Comparison of ENCODE assay signal across 8 mouse cellular contexts in the genomic region with DNA sequence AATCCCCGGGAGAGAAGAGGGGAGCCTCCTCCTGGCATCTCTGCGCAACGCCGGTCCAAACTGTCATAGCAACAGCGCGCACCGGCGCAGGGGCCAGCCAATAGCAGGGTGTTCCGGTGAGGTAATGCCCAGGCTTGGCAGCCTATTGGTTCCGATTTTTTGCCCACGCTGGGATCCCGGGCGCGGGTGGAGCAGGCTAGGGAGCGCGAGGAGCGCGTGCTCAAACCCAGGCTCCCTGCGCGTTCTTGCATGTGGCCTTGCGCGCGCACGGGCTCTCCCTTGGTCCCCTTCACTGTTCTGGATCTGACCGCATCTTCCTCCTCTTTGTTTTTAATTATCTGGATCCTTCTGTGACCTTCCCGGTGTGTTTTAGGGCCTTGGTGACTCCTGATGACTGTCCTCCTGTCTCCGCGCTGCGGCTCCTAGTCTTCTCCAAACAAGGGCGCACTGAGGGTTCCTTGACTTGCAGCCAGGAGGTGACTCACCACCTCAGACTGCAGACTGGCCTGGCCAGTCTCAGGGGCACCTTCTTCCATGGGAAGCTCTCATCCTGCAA. TPM values are rescaled to one million over a fixed set of nuclear protein-coding genes. Genes with fewer than 3 reads are reported as not detected.
DNase-seq lines count a peak whose midpoint lies in the region; ATAC-seq lines count a peak whose summit lies in the region.

No protein-coding gene starts in this region.

- peaks cover 28% of the 10 kb centered on the region for H3K27me3 ChIP-seq in embryonic facial prominence, embryonic 12.5 days
- peaks cover 27% of the 10 kb centered on the region for H3K27me3 ChIP-seq in heart, embryonic 11.5 days (ENCODE audit: control insufficient read depth, insufficient read depth, low read length)
- peaks cover 38% of the 10 kb centered on the region for H3K27me3 ChIP-seq in kidney, embryonic 15.5 days
- peaks cover 59% of the 10 kb centered on the region for H3K27me3 ChIP-seq in limb, embryonic 12.5 days
- peaks cover 4% of the 10 kb centered on the region; the same call in 1 of the 2 replicates for H3K27me3 ChIP-seq in neural tube, embryonic 14.5 days (ENCODE audit: control insufficient read depth, insufficient read depth, low read length)

- H3K9ac ChIP-seq in embryonic facial prominence, embryonic 12.5 days = peak overlapping the region; percentile 15; the same call in 1 of the 2 replicates
- H3K9ac ChIP-seq in heart, embryonic 11.5 days (ENCODE audit: low read depth, low read length) = peak overlapping the region; percentile 2; the same call in 1 of the 2 replicates
- H3K9ac ChIP-seq in kidney, embryonic 15.5 days = no peak overlapping the region
- 0 out of 2 replicates have a peak overlapping the region, but pooled peaks have one; percentile 1 for H3K9ac ChIP-seq in limb, embryonic 12.5 days (replicated peaks)
- H3K9ac ChIP-seq in neural tube, embryonic 14.5 days (replicated peaks; ENCODE audit: low read depth, low read length) = peak overlapping the region; percentile 53

- 2% methylated on average over 30 of the region's 30 CpGs for WGBS in embryonic facial prominence, embryonic 12.5 days
- WGBS in heart, embryonic 11.5 days (ENCODE audit: insufficient replicate concordance) = 3% methylated on average over 30 of the region's 30 CpGs
- WGBS in kidney, embryonic 15.5 days = 1% methylated on average over 30 of the region's 30 CpGs
- 4% methylated on average over 30 of the region's 30 CpGs for WGBS in limb, embryonic 12.5 days
- 2% methylated on average over 30 of the region's 30 CpGs for WGBS in neural tube, embryonic 14.5 days

- peak overlapping the region; percentile 30 for H3K4me3 ChIP-seq in embryonic facial prominence, embryonic 12.5 days
- H3K4me3 ChIP-seq in heart, embryonic 11.5 days (ENCODE audit: low read depth, low read length) = peak overlapping the region; percentile 32
- H3K4me3 ChIP-seq in kidney, embryonic 15.5 days (replicated peaks) = peak overlapping the region; percentile 35
- peak overlapping the region; percentile 24 for H3K4me3 ChIP-seq in limb, embryonic 12.5 days (replicated peaks)
- H3K4me3 ChIP-seq in neural tube, embryonic 14.5 days (ENCODE audit: low read depth, low read length) = peak overlapping the region; percentile 10; the same call in 1 of the 2 replicates

- ATAC-seq in embryonic facial prominence, embryonic 12.5 days (ENCODE audit: insufficient number of reproducible peaks, insufficient read depth, low FRiP score, low TSS enrichment) = peak; percentile 70; the same call in 1 of the 2 replicates
- ATAC-seq in heart, embryonic 11.5 days (replicated peaks; ENCODE audit: insufficient number of reproducible peaks, low FRiP score, low TSS enrichment) = peak; percentile 39; the same call in 1 of the 2 replicates
- ATAC-seq in kidney, embryonic 15.5 days (replicated peaks; ENCODE audit: low FRiP score) = peak; percentile 67; the same call in 1 of the 2 replicates
- ATAC-seq in limb, embryonic 12.5 days (ENCODE audit: insufficient number of reproducible peaks, insufficient read depth, low FRiP score, low TSS enrichment, low read depth) = peak; percentile 76
- peak; percentile 93 for ATAC-seq in neural tube, embryonic 14.5 days (ENCODE audit: low read depth)

- H3K4me1 ChIP-seq in embryonic facial prominence, embryonic 12.5 days = peaks cover 21% of the 10 kb centered on the region
- H3K4me1 ChIP-seq in heart, embryonic 11.5 days (ENCODE audit: control insufficient read depth, insufficient read depth, low read length) = peaks cover 16% of the 10 kb centered on the region; the same call in 1 of the 2 replicates
- peaks cover 10% of the 10 kb centered on the region for H3K4me1 ChIP-seq in kidney, embryonic 15.5 days
- peaks cover 26% of the 10 kb centered on the region for H3K4me1 ChIP-seq in limb, embryonic 12.5 days (replicated peaks)
- H3K4me1 ChIP-seq in neural tube, embryonic 14.5 days (ENCODE audit: control insufficient read depth, insufficient read depth, low read length) = peaks cover 25% of the 10 kb centered on the region

- no peaks in the 10 kb centered on the region for H3K36me3 ChIP-seq in embryonic facial prominence, embryonic 12.5 days
- H3K36me3 ChIP-seq in heart, embryonic 11.5 days (ENCODE audit: control insufficient read depth, insufficient read depth, low read length) = no peaks in the 10 kb centered on the region
- H3K36me3 ChIP-seq in kidney, embryonic 15.5 days = no peaks in the 10 kb centered on the region
- H3K36me3 ChIP-seq in limb, embryonic 12.5 days = no peaks in the 10 kb centered on the region
- no peaks in the 10 kb centered on the region for H3K36me3 ChIP-seq in neural tube, embryonic 14.5 days (ENCODE audit: control insufficient read depth, insufficient read depth, low read length)

- no peaks in the 10 kb centered on the region for H3K9me3 ChIP-seq in embryonic facial prominence, embryonic 12.5 days
- H3K9me3 ChIP-seq in heart, embryonic 11.5 days (replicated peaks; ENCODE audit: control insufficient read depth, low read length) = no peaks in the 10 kb centered on the region
- H3K9me3 ChIP-seq in kidney, embryonic 15.5 days (replicated peaks) = no peaks in the 10 kb centered on the region
- H3K9me3 ChIP-seq in limb, embryonic 12.5 days = no peaks in the 10 kb centered on the region
- no peaks in the 10 kb centered on the region for H3K9me3 ChIP-seq in neural tube, embryonic 14.5 days (ENCODE audit: control insufficient read depth, low read length)

- peak; percentile 13 for DNase-seq in gastrocnemius, adult 18-20 months (ENCODE audit: low spot score)
- DNase-seq in gastrocnemius, adult 8-10 months (ENCODE audit: low spot score in 2 of 2) = no peak
- DNase-seq in urinary bladder, postnatal 25 days (ENCODE audit: low spot score) = peak; percentile 63

- H3K4me2 ChIP-seq in embryonic facial prominence, embryonic 12.5 days (replicated peaks) = peak overlapping the region; percentile 60
- H3K4me2 ChIP-seq in heart, embryonic 11.5 days = peak overlapping the region; percentile 70
- H3K4me2 ChIP-seq in kidney, embryonic 15.5 days = peak overlapping the region; percentile 64
- H3K4me2 ChIP-seq in limb, embryonic 12.5 days = peak overlapping the region; percentile 59
- H3K4me2 ChIP-seq in neural tube, embryonic 14.5 days (ENCODE audit: low read depth, low read length) = peak overlapping the region; percentile 59

- H3K27ac ChIP-seq in embryonic facial prominence, embryonic 12.5 days = no peak overlapping the region
- peak overlapping the region; percentile 30 for H3K27ac ChIP-seq in heart, embryonic 11.5 days (ENCODE audit: low read depth, low read length)
- no peak overlapping the region for H3K27ac ChIP-seq in kidney, embryonic 15.5 days
- no peak overlapping the region for H3K27ac ChIP-seq in limb, embryonic 12.5 days
- peak overlapping the region; percentile 70 for H3K27ac ChIP-seq in neural tube, embryonic 14.5 days (ENCODE audit: low read depth, low read length)

RNA-seq across cellular contexts. Expression of gene Laptm5, which starts 51.2 kb away (rescaled TPM):
- total RNA-seq in gastrocnemius, adult 18-20 months (2021) = 1 to 10 TPM; 2.7 to 6.0 TPM
- total RNA-seq in gastrocnemius, adult 8-10 months (2022) = 1 to 10 TPM; 2.2 to 4.3 (median 2.6) TPM
- polyA plus RNA-seq in embryonic facial prominence, embryonic 12.5 days (2016; fragmentation: Nextera tagmentation; extraction: Ambion mirVana) = 19.5 and 21.7 TPM in 2 replicates
- polyA plus RNA-seq in heart, embryonic 11.5 days (2014; fragmentation: Nextera tagmentation; extraction: Ambion mirVana) = 15.0 and 18.2 TPM in 2 replicates
- polyA plus RNA-seq in kidney, embryonic 15.5 days (2015; fragmentation: Nextera tagmentation; extraction: Ambion mirVana) = 25.5 and 28.9 TPM in 2 replicates
- polyA plus RNA-seq in limb, embryonic 12.5 days (2016; fragmentation: Nextera tagmentation; extraction: Ambion mirVana) = 16.2 and 18.6 TPM in 2 replicates
- polyA plus RNA-seq in neural tube, embryonic 14.5 days (2014; fragmentation: Nextera tagmentation; extraction: Ambion mirVana) = 21.2 and 36.6 TPM in 2 replicates

Comparison
In these comparisons a context has a peak if more than half of its experiments do, and no peak if none do; other contexts are left out.
1. DNase-seq: peak in gastrocnemius, adult 18-20 months (single experiment) and urinary bladder, postnatal 25 days (single experiment); none in gastrocnemius, adult 8-10 months (0 of 2).
2. ATAC-seq: peak in every context shown above with its lines; median percentile 93 in neural tube, embryonic 14.5 days; 76 in limb, embryonic 12.5 days; 70 in embryonic facial prominence, embryonic 12.5 days; 67 in kidney, embryonic 15.5 days; 39 in heart, embryonic 11.5 days.
3. H3K27ac ChIP-seq: peak in heart, embryonic 11.5 days (single experiment) and neural tube, embryonic 14.5 days (single experiment); none in embryonic facial prominence, embryonic 12.5 days (single experiment), kidney, embryonic 15.5 days (single experiment) and limb, embryonic 12.5 days (single experiment).
4. Peak in every context shown above with its lines, with median percentiles within 50 percentile points of each other: H3K4me2 ChIP-seq and H3K4me3 ChIP-seq.